ENCODE assay signal across 25 mouse cellular contexts in the genomic region with DNA sequence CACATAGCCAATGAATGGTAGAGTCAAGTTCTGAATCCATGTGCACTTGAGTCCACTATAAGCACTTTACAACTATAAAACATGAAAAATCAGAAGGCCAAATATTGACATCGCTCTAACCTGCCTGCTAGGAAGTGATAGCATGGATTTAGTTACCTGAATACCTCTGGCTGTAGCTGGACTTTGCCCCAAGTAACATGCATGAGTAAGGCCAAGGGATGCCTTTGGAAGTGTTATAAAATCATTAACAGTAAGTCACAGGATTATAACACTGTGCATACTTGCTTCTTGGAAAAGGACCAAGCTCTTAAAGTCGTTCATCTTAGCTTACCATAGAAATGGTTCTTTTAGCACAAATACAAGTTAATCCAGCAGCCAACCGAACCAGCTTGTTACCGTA. TPM values are rescaled to one million over a fixed set of nuclear protein-coding genes. Genes with fewer than 3 reads are reported as not detected.
A peak's percentile ranks its signal among the peaks of the same experiment; 100 is the strongest.
DNase-seq lines count a peak whose midpoint lies in the region; ATAC-seq and TF ChIP-seq lines count a peak whose summit lies in the region.
"Had no signal": no experiment of that assay in that cellular context is flagged by ENCODE, and none has a peak within 500 bp of the region (broad histone marks: within the 10 kb centered on the region; RNA-seq: fewer than 3 reads in every experiment).

No protein-coding gene starts in this region.

- H3K4me3 ChIP-seq in kidney, postnatal 0 days (replicated peaks; ENCODE audit: low read depth, low read length): no peak overlapping the region
- H3K4me3 ChIP-seq in small intestine, adult 2 months (ENCODE audit: low read depth, low read length): no peak overlapping the region
- no peak overlapping the region for H3K4me3 ChIP-seq in hindbrain, embryonic 13.5 days
- H3K4me3 ChIP-seq: midbrain, embryonic 15.5 days; myocyte; neural tube, embryonic 13.5 days had no signal

- H3K9me3 ChIP-seq in kidney, postnatal 0 days (replicated peaks; ENCODE audit: low read length): no peaks in the 10 kb centered on the region
- no peaks in the 10 kb centered on the region for H3K9me3 ChIP-seq in hindbrain, embryonic 13.5 days
- H3K9me3 ChIP-seq: midbrain, embryonic 15.5 days had no signal

- CTCF ChIA-PET in Patski (lab: Charles Lee): interaction anchor here (0.9 to 1.0 kb wide), 2 partner anchors 8 to 13 kb away, joined by 3 read pairs; no protein-coding TSS in a partner anchor

- no peaks in the 10 kb centered on the region for H3K4me1 ChIP-seq in kidney, postnatal 0 days (replicated peaks; ENCODE audit: insufficient read depth, low read length)
- H3K4me1 ChIP-seq in small intestine, adult 2 months (ENCODE audit: control insufficient read depth, insufficient read depth, insufficient read length, low read length): peaks cover 8% of the 10 kb centered on the region
- H3K4me1 ChIP-seq in hindbrain, embryonic 13.5 days (replicated peaks): no peaks in the 10 kb centered on the region
- H3K4me1 ChIP-seq: midbrain, embryonic 15.5 days; neural tube, embryonic 13.5 days had no signal

- WGBS in kidney, postnatal 0 days: 60% methylated on average over 4 of the region's 4 CpGs
- WGBS in small intestine, adult 2 months: 24% methylated on average over 4 of the region's 4 CpGs
- WGBS in hindbrain, embryonic 13.5 days: 88% methylated on average over 4 of the region's 4 CpGs

- H3K36me3 ChIP-seq in kidney, postnatal 0 days (ENCODE audit: insufficient read depth, low read length): no peaks in the 10 kb centered on the region
- H3K36me3 ChIP-seq in small intestine, adult 2 months (ENCODE audit: control insufficient read depth, insufficient read depth, low read length): no peaks in the 10 kb centered on the region
- H3K36me3 ChIP-seq in hindbrain, embryonic 13.5 days: no peaks in the 10 kb centered on the region
- H3K36me3 ChIP-seq: midbrain, embryonic 15.5 days; neural tube, embryonic 13.5 days had no signal

- no peak for TF ChIP-seq CTCF in Patski (IDR thresholded peaks at IDR 0.05)
- no peak for TF ChIP-seq CTCF in kidney, postnatal 0 days (IDR thresholded peaks at IDR 0.05; ENCODE audit: low read depth)
- TF ChIP-seq CTCF in small intestine, adult 2 months (IDR thresholded peaks at IDR 0.05; ENCODE audit: extremely low read depth, insufficient read length, insufficient replicate concordance, low read depth, low read length): no peak

- TF ChIP-seq POLR2A in small intestine, adult 2 months (IDR thresholded peaks at IDR 0.05; ENCODE audit: low read depth, low read length): no peak

- peak; percentile 45 for ATAC-seq in Patski
- peak; percentile 86 for ATAC-seq in kidney, postnatal 0 days (replicated peaks; ENCODE audit: low FRiP score, low read depth)
- no peak for ATAC-seq in erythroid progenitor cell, adult 5-6 weeks (replicated peaks; ENCODE audit: low FRiP score, poor library complexity, severe bottlenecking)
- ATAC-seq in hindbrain, embryonic 13.5 days (ENCODE audit: low FRiP score): no peak
- ATAC-seq: hindbrain, postnatal 0 days; midbrain, embryonic 15.5 days had no signal

- H3K27ac ChIP-seq in kidney, postnatal 0 days: no peak overlapping the region
- H3K27ac ChIP-seq in small intestine, adult 2 months (ENCODE audit: insufficient read depth, low read depth, low read length): 0 out of 2 replicates have a peak overlapping the region, but pooled peaks have one; percentile 26
- no peak overlapping the region for H3K27ac ChIP-seq in hindbrain, embryonic 13.5 days
- H3K27ac ChIP-seq: hindbrain, postnatal 0 days; midbrain, embryonic 15.5 days; neural tube, embryonic 13.5 days had no signal

- no peak overlapping the region for H3K9ac ChIP-seq in kidney, postnatal 0 days (ENCODE audit: low read depth, low read length)
- no peak overlapping the region for H3K9ac ChIP-seq in hindbrain, embryonic 13.5 days
- H3K9ac ChIP-seq: midbrain, embryonic 15.5 days; neural tube, embryonic 13.5 days had no signal

- in situ Hi-C loops in Patski (cut with MboI; ENCODE audit: low pct_unique_long_range_greater_than_20kb): no loop called here

- no peak for DNase-seq in Patski (ENCODE audit: low read depth, low spot score)
- DNase-seq in kidney, adult 18-20 months: peak; percentile 34
- peak; percentile 28 for DNase-seq in kidney, postnatal 0 days (ENCODE audit: low spot score)
- DNase-seq in cerebellum, postnatal 25 days: no peak
- no peak for DNase-seq in adrenal gland, adult 8-10 months
- DNase-seq: cerebellum, adult 11 months; cerebellum, postnatal 10 days; gastrocnemius, adult 2 months; lung, postnatal 4 days; retina, postnatal 1 day; right cerebral cortex, postnatal 25 days had no signal

- POLR2A ChIA-PET in Patski (lab: Charles Lee): no interaction called here

- no peaks in the 10 kb centered on the region for H3K27me3 ChIP-seq in Patski
- no peaks in the 10 kb centered on the region for H3K27me3 ChIP-seq in kidney, postnatal 0 days (ENCODE audit: insufficient read depth, low read length)
- H3K27me3 ChIP-seq in small intestine, adult 2 months (ENCODE audit: control insufficient read depth, insufficient read depth, low read length): no peaks in the 10 kb centered on the region
- no peaks in the 10 kb centered on the region for H3K27me3 ChIP-seq in hindbrain, embryonic 13.5 days
- H3K27me3 ChIP-seq: midbrain, embryonic 15.5 days; neural tube, embryonic 13.5 days had no signal

- no peak overlapping the region for H3K4me2 ChIP-seq in kidney, postnatal 0 days (ENCODE audit: low read length)
- no peak overlapping the region for H3K4me2 ChIP-seq in hindbrain, embryonic 13.5 days
- H3K4me2 ChIP-seq: heart, embryonic 11.5 days; midbrain, embryonic 15.5 days; neural tube, embryonic 13.5 days had no signal

RNA-seq across cellular contexts. Expression of gene Map3k4, which starts 18.6 kb away (rescaled TPM):
- 49.3 TPM for polyA plus RNA-seq in Patski (2021)
- polyA plus RNA-seq in kidney, postnatal 0 days (2015; fragmentation: Nextera tagmentation; extraction: Ambion mirVana): 52.5 and 58.7 TPM in 2 replicates
- polyA plus RNA-seq in small intestine, adult 2 months (2012; rRNA removed): 30.0 and 44.2 TPM in 2 replicates
- total RNA-seq in erythroid progenitor cell, adult 5-6 weeks (2015; ENCODE audit: low replicate concordance): 8.0 and 10.5 TPM in 2 replicates
- total RNA-seq in erythroid progenitor cell, adult 5-6 weeks (2017; ENCODE audit: low replicate concordance): 7.4 and 10.4 TPM in 2 replicates
- total RNA-seq in adrenal gland, adult 8-10 months (2022): 10 to 100 TPM; 25.3 to 39.6 (median 34.3) TPM
- polyA plus RNA-seq in hindbrain, embryonic 13.5 days (2015; fragmentation: Nextera tagmentation; extraction: Ambion mirVana): 41.1 and 45.8 TPM in 2 replicates

RNA-seq across cellular contexts. Expression of gene Plg, which starts 41.3 kb away (rescaled TPM):
- polyA plus RNA-seq in Patski (2021): 0.06 TPM
- polyA plus RNA-seq in kidney, postnatal 0 days (2015; fragmentation: Nextera tagmentation; extraction: Ambion mirVana): 0.13 and 0.20 TPM in 2 replicates
- polyA plus RNA-seq in small intestine, adult 2 months (2012; rRNA removed): not detected in 2 replicates
- not detected in 2 replicates for total RNA-seq in erythroid progenitor cell, adult 5-6 weeks (2015; ENCODE audit: low replicate concordance)
- 0.39 TPM in 1 of 2 replicates, not detected in the other for total RNA-seq in erythroid progenitor cell, adult 5-6 weeks (2017; ENCODE audit: low replicate concordance)
- under 1 TPM in 3 of 4 experiments, not detected in 1; 0.21 to 0.78 (median 0.49) TPM for total RNA-seq in adrenal gland, adult 8-10 months (2022)
- not detected in 2 replicates for polyA plus RNA-seq in hindbrain, embryonic 13.5 days (2015; fragmentation: Nextera tagmentation; extraction: Ambion mirVana)
- total RNA-seq: gastrocnemius, adult 2 months; hematopoietic stem cell, adult 5-6 weeks; layer of hippocampus, adult 18-20 months; layer of hippocampus, postnatal 25 days; left cerebral cortex, postnatal 10 days had no signal
- polyA plus RNA-seq: gonadal fat pad, adult 2 months; heart, postnatal 0 days; hindbrain, postnatal 0 days; myocyte had no signal

Comparison
In these comparisons a context has a peak if more than half of its experiments do, and no peak if none do; other contexts are left out.
1. ATAC-seq: peak in Patski (single experiment) and kidney, postnatal 0 days (single experiment); none in erythroid progenitor cell, adult 5-6 weeks (single experiment) and hindbrain, embryonic 13.5 days (single experiment).
2. DNase-seq: peak in kidney, adult 18-20 months (single experiment) and kidney, postnatal 0 days (single experiment); none in Patski (single experiment), cerebellum, postnatal 25 days (0 of 2) and adrenal gland, adult 8-10 months (single experiment).